20 mouse cellular contexts compared by ENCODE assay signal in genomic region chr16:58331087-58331486, GRCm38 (mm10).
DNase-seq lines count a peak whose midpoint lies in the region; ATAC-seq and TF ChIP-seq lines count a peak whose summit lies in the region.
"Had no signal": no experiment of that assay in that cellular context is flagged by ENCODE, and none has a peak within 500 bp of the region (broad histone marks: within the 10 kb centered on the region; RNA-seq: fewer than 3 reads in every experiment).

No protein-coding gene starts in this region.

- TF ChIP-seq POLR2A in heart, adult 2 months (IDR thresholded peaks at IDR 0.05; ENCODE audit: insufficient read depth, low read depth, low read length), result no peak
- TF ChIP-seq POLR2A in liver, adult 2 months (IDR thresholded peaks at IDR 0.05; ENCODE audit: extremely low read depth, insufficient read depth, low read length), result no peak

- no peak overlapping the region for H3K9ac ChIP-seq in heart, adult 2 months (ENCODE audit: low read depth, low read length)
- H3K9ac ChIP-seq in liver, adult 2 months (ENCODE audit: low read depth, low read length), result no peak overlapping the region
- no peak overlapping the region for H3K9ac ChIP-seq in liver, embryonic 11.5 days (ENCODE audit: low read depth, low read length)
- H3K9ac ChIP-seq: forebrain, embryonic 15.5 days; heart, embryonic 15.5 days; limb, embryonic 12.5 days; neural tube, embryonic 15.5 days had no signal

- no peak for TF ChIP-seq CTCF in heart, adult 2 months (IDR thresholded peaks at IDR 0.05)
- TF ChIP-seq CTCF in liver, adult 2 months (IDR thresholded peaks at IDR 0.05; ENCODE audit: low read depth, low read length), result no peak

- ATAC-seq in liver, embryonic 11.5 days (replicated peaks; ENCODE audit: low FRiP score), result no peak
- ATAC-seq: forebrain, embryonic 15.5 days; midbrain, embryonic 16.5 days had no signal

- peak overlapping the region; percentile 6; the same call in 1 of the 2 replicates for H3K27ac ChIP-seq in heart, adult 2 months
- no peak overlapping the region for H3K27ac ChIP-seq in liver, adult 2 months (replicated peaks; ENCODE audit: insufficient read depth, low read depth, low read length)
- no peak overlapping the region for H3K27ac ChIP-seq in liver, embryonic 11.5 days (ENCODE audit: low read depth, low read length)
- H3K27ac ChIP-seq: forebrain, embryonic 15.5 days; heart, embryonic 15.5 days; limb, embryonic 12.5 days; neural tube, embryonic 15.5 days had no signal

- no peaks in the 10 kb centered on the region for H3K4me1 ChIP-seq in heart, adult 2 months (ENCODE audit: control insufficient read depth, insufficient read depth, low read length)
- H3K4me1 ChIP-seq in liver, adult 2 months (ENCODE audit: control insufficient read depth, insufficient read depth, low read length), result peaks cover 2% of the 10 kb centered on the region; the same call in 1 of the 2 replicates
- H3K4me1 ChIP-seq in liver, embryonic 11.5 days (replicated peaks; ENCODE audit: control insufficient read depth, insufficient read depth, low read length), result no peaks in the 10 kb centered on the region
- H3K4me1 ChIP-seq: forebrain, embryonic 15.5 days; heart, embryonic 15.5 days; limb, embryonic 12.5 days; neural tube, embryonic 15.5 days had no signal

- no peak overlapping the region for H3K4me3 ChIP-seq in heart, adult 2 months
- H3K4me3 ChIP-seq in liver, adult 2 months (ENCODE audit: insufficient read depth, low read depth, low read length), result no peak overlapping the region
- no peak overlapping the region for H3K4me3 ChIP-seq in liver, embryonic 11.5 days (ENCODE audit: low read depth, low read length)
- H3K4me3 ChIP-seq: forebrain, embryonic 15.5 days; heart, embryonic 15.5 days; limb, embryonic 12.5 days; neural tube, embryonic 15.5 days had no signal

- no peak overlapping the region for H3K4me2 ChIP-seq in liver, embryonic 11.5 days
- H3K4me2 ChIP-seq: forebrain, embryonic 15.5 days; heart, embryonic 15.5 days; limb, embryonic 12.5 days; neural tube, embryonic 15.5 days had no signal

- H3K79me2 ChIP-seq in heart, adult 2 months (replicated peaks; ENCODE audit: control insufficient read depth, insufficient read depth, low read length), result no peaks in the 10 kb centered on the region
- H3K79me2 ChIP-seq in liver, adult 2 months (ENCODE audit: control insufficient read depth, insufficient read depth, low read length), result no peaks in the 10 kb centered on the region

- DNase-seq in adrenal gland, postnatal 10 days, result peak; percentile 15
- DNase-seq in adrenal gland, postnatal 4 days (ENCODE audit: low spot score in 2 of 2), result no peak
- DNase-seq in heart, adult 2 months, result peak; percentile 27 to 40
- DNase-seq in heart, postnatal 4 days, result no peak
- peak; percentile 93 for DNase-seq in liver, adult 2 months (ENCODE audit: extremely low read depth, low read depth, low spot score)
- no peak for DNase-seq in liver, embryonic 11.5 days (ENCODE audit: low spot score)
- peak; percentile 20 to 28 for DNase-seq in kidney, postnatal 36 days
- no peak for DNase-seq in frontal cortex, postnatal 14 days (ENCODE audit: low spot score in 2 of 2)
- DNase-seq: cerebellum, adult 18-20 months; cerebellum, postnatal 25 days; embryo, embryonic 11 days; lung, adult 2 months; spleen, adult 18-20 months; thymus, postnatal 25 days had no signal

- no peaks in the 10 kb centered on the region for H3K27me3 ChIP-seq in heart, adult 2 months (ENCODE audit: control insufficient read depth, insufficient read depth, low read length)
- no peaks in the 10 kb centered on the region for H3K27me3 ChIP-seq in liver, adult 2 months (ENCODE audit: control insufficient read depth, insufficient read depth, low read length)
- no peaks in the 10 kb centered on the region for H3K27me3 ChIP-seq in liver, embryonic 11.5 days (replicated peaks; ENCODE audit: control insufficient read depth, insufficient read depth, low read length)
- H3K27me3 ChIP-seq: forebrain, embryonic 15.5 days; heart, embryonic 15.5 days; limb, embryonic 12.5 days; neural tube, embryonic 15.5 days had no signal

- 33% methylated on average over 3 of the region's 3 CpGs for WGBS in heart, adult 2 months
- WGBS in liver, adult 2 months, result 6% methylated on average over 3 of the region's 3 CpGs
- WGBS in liver, embryonic 11.5 days, result 58% methylated on average over 3 of the region's 3 CpGs

- no peaks in the 10 kb centered on the region for H3K36me3 ChIP-seq in heart, adult 2 months (ENCODE audit: control insufficient read depth, insufficient read depth, low read length)
- H3K36me3 ChIP-seq in liver, adult 2 months (ENCODE audit: control insufficient read depth, insufficient read depth, low read length), result no peaks in the 10 kb centered on the region
- H3K36me3 ChIP-seq in liver, embryonic 11.5 days (ENCODE audit: control insufficient read depth, insufficient read depth, low read length), result no peaks in the 10 kb centered on the region
- H3K36me3 ChIP-seq: forebrain, embryonic 15.5 days; G1E; heart, embryonic 15.5 days; limb, embryonic 12.5 days; neural tube, embryonic 15.5 days had no signal

- H3K9me3 ChIP-seq in liver, embryonic 11.5 days (ENCODE audit: control insufficient read depth, low read length), result peaks cover 3% of the 10 kb centered on the region; the same call in 1 of the 2 replicates
- H3K9me3 ChIP-seq: forebrain, embryonic 15.5 days; G1E; heart, embryonic 15.5 days; limb, embryonic 12.5 days; neural tube, embryonic 15.5 days had no signal

- intact Hi-C loops in heart, adult 2 months (cut with DNase I), result no loop called here

- TF ChIP-seq EP300 in heart, adult 2 months (IDR thresholded peaks at IDR 0.05; ENCODE audit: insufficient read depth, low read depth, low read length), result no peak

Comparison
In these comparisons a context has a peak if more than half of its experiments do, and no peak if none do; other contexts are left out.
1. DNase-seq: peak in adrenal gland, postnatal 10 days (single experiment), heart, adult 2 months (2 of 2), liver, adult 2 months (single experiment) and kidney, postnatal 36 days (2 of 2); none in adrenal gland, postnatal 4 days (0 of 2), heart, postnatal 4 days (single experiment), liver, embryonic 11.5 days (single experiment) and frontal cortex, postnatal 14 days (0 of 2).